Mouse (Mus musculus): ENCODE data around the gene Lman1l.

- TF ChIP-seq EP300 (optimal IDR thresholded peaks at IDR 0.05): no peak
- no peak for TF ChIP-seq CTCF (IDR thresholded peaks at IDR 0.05; ENCODE audit: low read depth)
These were observed 23.9 kb upstream of the Lman1l start for GRCm38 (mm10) chr9:57644442-57644943.
